Mouse (Mus musculus) intestine, embryonic 16.5 days (tissue): Measurements from ENCODE around the gene Fbxo41. TPM values are rescaled to one million over a fixed set of nuclear protein-coding genes. Genes with fewer than 3 reads are reported as not detected.
A peak's percentile ranks its signal among the peaks of the same experiment; 100 is the strongest.

ENCODE experiments used
- ATAC-seq: fragments of 200-750 bp; cut with Nextera tagmentation; 2 replicates; pipeline ENCODE4 v1.8.0; 2017; ENCODE audit warnings: moderate TSS enrichment, moderate library complexity
- H3K27ac ChIP-seq: fragments of 300-500 bp; sonication (generic); 2 replicates; pipeline ENCODE4 v1.5.1; 2014; ENCODE audit warnings: mild to moderate bottlenecking, low read length
- H3K27me3 ChIP-seq: fragments of 300-500 bp; sonication (generic); replicated peaks from 2 replicates; pipeline ENCODE4 v1.6.1; 2014; ENCODE audit warnings: low read length, control low read depth, mixed read lengths; ENCODE audit not compliant: control insufficient read depth, insufficient read depth
- H3K36me3 ChIP-seq: fragments of 300-500 bp; sonication (generic); 2 replicates; pipeline ENCODE4 v1.6.1; 2014; ENCODE audit warnings: low read length, control low read depth; ENCODE audit not compliant: control insufficient read depth, insufficient read depth
- H3K4me1 ChIP-seq: fragments of 300-500 bp; sonication (generic); 2 replicates; pipeline ENCODE4 v1.6.1; 2014; ENCODE audit warnings: low read length, control low read depth, mixed read lengths; ENCODE audit not compliant: control insufficient read depth, insufficient read depth
- H3K4me2 ChIP-seq: fragments of 300-500 bp; sonication (generic); 2 replicates; pipeline ENCODE4 v1.6.1; 2014; ENCODE audit warnings: low read depth, low read length, control low read depth
- H3K4me3 ChIP-seq: fragments of 300-500 bp; sonication (generic); 2 replicates; pipeline ENCODE4 v1.5.1; 2014; ENCODE audit warnings: mild to moderate bottlenecking, low read length
- H3K9ac ChIP-seq: fragments of 300-500 bp; sonication (generic); 2 replicates; pipeline ENCODE4 v1.6.1; 2014; ENCODE audit warnings: low read depth, low read length
- H3K9me3 ChIP-seq: fragments of 300-500 bp; sonication (generic); 2 replicates; pipeline ENCODE4 v1.6.1; 2016; ENCODE audit warnings: low read length, control low read depth; ENCODE audit not compliant: control insufficient read depth
- WGBS: fragments of 180-500 bp; shearing (Covaris S2); extraction: QIAGEN DNeasy Blood & Tissue Kit; methylation state at CpG from one replicate; pipeline ENCODE4 v1.1.7; 2014; 5-methylcytosine and 5-hydroxymethylcytosine counted together
- polyA plus RNA-seq: library from polyadenylated mRNA; unstranded; fragments of >200 nt; fragmentation: Nextera tagmentation; extraction: Ambion mirVana; gene quantifications from 2 replicates; pipeline ENCODE4 v1.2.1, GENCODE M21; 2015

Gene Fbxo41
- polyA plus RNA-seq, 1 experiment from 2014 or later = 0.16 TPM

DNA sequence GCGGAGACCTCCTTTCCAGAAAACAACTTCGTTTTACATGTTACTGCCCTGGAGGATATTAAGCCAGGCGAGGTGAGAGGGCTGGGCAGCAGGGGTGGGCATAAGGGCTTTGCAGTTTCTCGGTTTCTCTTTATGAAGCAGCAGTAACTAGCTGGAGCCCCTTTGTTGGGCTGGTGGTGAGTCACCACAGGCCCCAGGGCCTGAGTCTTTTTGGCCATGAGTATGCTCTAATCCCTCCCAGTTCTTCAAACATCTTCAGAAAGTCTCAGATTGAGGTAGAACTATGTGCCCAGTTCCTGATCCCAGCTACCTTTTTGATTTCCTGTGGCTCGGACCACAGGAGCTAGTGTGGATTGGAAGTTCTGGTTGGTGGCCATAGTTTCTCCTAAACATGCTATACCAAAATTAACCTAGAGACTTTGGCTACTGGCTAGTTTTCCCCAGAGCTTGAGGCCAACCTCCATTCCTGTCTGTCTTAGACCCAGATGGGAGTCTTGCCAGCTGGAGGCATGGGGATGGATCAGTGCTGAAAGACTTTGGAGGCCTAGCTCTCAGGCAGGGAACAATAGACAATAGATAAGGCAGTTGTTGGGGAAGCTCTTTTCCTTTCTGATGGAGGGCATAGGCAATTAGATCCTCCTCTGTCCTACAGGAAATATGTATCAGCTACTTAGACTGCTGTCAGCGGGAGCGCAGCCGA lies 58.4 kb downstream of the Fbxo41 start:
- WGBS = 88% methylated on average over 8 of the region's 8 CpGs
- no peaks in the 10 kb centered on the region for H3K4me1 ChIP-seq
- no peak overlapping the region for H3K4me2 ChIP-seq
- no peaks in the 10 kb centered on the region for H3K9me3 ChIP-seq
- H3K9ac ChIP-seq = no peak overlapping the region
- no peaks in the 10 kb centered on the region for H3K27me3 ChIP-seq
- H3K27ac ChIP-seq = no peak overlapping the region
- no peak overlapping the region for H3K4me3 ChIP-seq
- peaks cover 19% of the 10 kb centered on the region; the same call in 1 of the 2 replicates for H3K36me3 ChIP-seq
- no peak for ATAC-seq

DNA sequence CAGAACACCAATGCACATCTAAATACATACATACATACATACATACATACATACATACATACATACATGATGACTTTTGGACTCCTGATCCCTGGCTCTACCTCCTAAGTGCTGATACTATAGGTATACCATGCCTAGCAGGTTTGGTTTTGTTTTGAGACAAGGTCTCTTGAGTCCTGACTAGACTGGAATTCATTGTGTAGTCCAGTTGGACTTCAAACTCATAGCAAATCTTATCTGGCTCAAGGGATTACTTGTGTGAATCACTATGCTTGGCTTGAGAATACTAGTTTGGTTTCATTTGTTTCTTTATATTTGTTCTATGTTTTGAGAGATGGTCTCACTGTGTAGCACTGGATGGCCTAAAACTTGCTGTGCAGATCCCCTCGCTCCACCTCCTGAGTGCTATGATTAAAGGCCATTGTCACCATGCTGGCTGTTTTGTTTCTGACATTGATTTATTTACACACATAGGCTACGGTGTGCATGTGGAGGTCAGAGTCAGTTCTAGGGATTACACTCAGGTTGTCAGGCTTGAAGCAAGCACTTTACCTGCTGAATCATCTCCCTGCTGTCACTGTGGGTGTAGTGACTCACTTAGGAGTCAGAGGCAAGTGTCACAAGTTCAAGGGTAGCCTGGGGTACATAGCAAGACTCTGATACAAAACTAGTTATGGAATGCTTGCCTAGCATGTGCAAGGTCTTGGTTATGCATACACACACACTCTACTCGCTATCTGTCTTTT lies 59.1 kb downstream of the Fbxo41 start:
- Histone ChIP-seq H3K4me2 (no peak overlapping the region), H3K9ac (no peak overlapping the region), H3K4me1 (no peaks in the 10 kb centered on the region), H3K9me3 (no peaks in the 10 kb centered on the region), H3K36me3 (peaks cover 19% of the 10 kb centered on the region; the same call in 1 of the 2 replicates), H3K27me3 (no peaks in the 10 kb centered on the region), H3K4me3 (no peak overlapping the region), H3K27ac (no peak overlapping the region)
- ATAC-seq = peak; percentile 56; the same call in 1 of the 2 replicates
- WGBS = 76% methylated on average over 3 of the region's 3 CpGs

GRCm38 (mm10) chr6:85441142-85441541 lies 61.7 kb downstream of the Fbxo41 start:
- Histone ChIP-seq H3K27ac (no peak overlapping the region), H3K4me1 (no peaks in the 10 kb centered on the region), H3K36me3 (peaks cover 17% of the 10 kb centered on the region; the same call in 1 of the 2 replicates), H3K4me2 (no peak overlapping the region), H3K4me3 (no peak overlapping the region), H3K9ac (no peak overlapping the region), H3K27me3 (no peaks in the 10 kb centered on the region), H3K9me3 (no peaks in the 10 kb centered on the region)
- ATAC-seq = no peak
- WGBS = 79% methylated on average over 4 of the region's 4 CpGs

GRCm38 (mm10) chr6:85436631-85437030 lies 66.2 kb downstream of the Fbxo41 start:
- 0 out of 2 replicates have a peak, but pooled peaks cover 6% of the 10 kb centered on the region for H3K36me3 ChIP-seq
- no peak overlapping the region for H3K4me2 ChIP-seq
- no peak overlapping the region for H3K4me3 ChIP-seq
- H3K9ac ChIP-seq = no peak overlapping the region
- 0 out of 2 replicates have a peak, but pooled peaks cover 3% of the 10 kb centered on the region for H3K4me1 ChIP-seq
- H3K27me3 ChIP-seq = no peaks in the 10 kb centered on the region
- WGBS = 85% methylated on average over 5 of the region's 6 CpGs
- ATAC-seq = no peak
- no peak overlapping the region for H3K27ac ChIP-seq
- no peaks in the 10 kb centered on the region for H3K9me3 ChIP-seq

- Histone ChIP-seq H3K4me1 (peaks cover 5% of the 10 kb centered on the region; the same call in 1 of the 2 replicates), H3K36me3 (0 out of 2 replicates have a peak, but pooled peaks cover 3% of the 10 kb centered on the region), H3K27me3 (no peaks in the 10 kb centered on the region), H3K27ac (no peak overlapping the region), H3K9me3 (no peaks in the 10 kb centered on the region), H3K9ac (no peak overlapping the region), H3K4me3 (no peak overlapping the region), H3K4me2 (no peak overlapping the region)
- ATAC-seq = no peak
- WGBS = 85% methylated on average over 1 of the region's 1 CpGs
Observed at GRCm38 (mm10) chr6:85436204-85436603, 66.6 kb downstream of the Fbxo41 start.

- no peak for ATAC-seq
- H3K27me3 ChIP-seq = no peaks in the 10 kb centered on the region
- 79% methylated on average over 5 of the region's 5 CpGs for WGBS
Observed at GRCm38 (mm10) chr6:85433865-85434264, 68.9 kb downstream of the Fbxo41 start.

DNA sequence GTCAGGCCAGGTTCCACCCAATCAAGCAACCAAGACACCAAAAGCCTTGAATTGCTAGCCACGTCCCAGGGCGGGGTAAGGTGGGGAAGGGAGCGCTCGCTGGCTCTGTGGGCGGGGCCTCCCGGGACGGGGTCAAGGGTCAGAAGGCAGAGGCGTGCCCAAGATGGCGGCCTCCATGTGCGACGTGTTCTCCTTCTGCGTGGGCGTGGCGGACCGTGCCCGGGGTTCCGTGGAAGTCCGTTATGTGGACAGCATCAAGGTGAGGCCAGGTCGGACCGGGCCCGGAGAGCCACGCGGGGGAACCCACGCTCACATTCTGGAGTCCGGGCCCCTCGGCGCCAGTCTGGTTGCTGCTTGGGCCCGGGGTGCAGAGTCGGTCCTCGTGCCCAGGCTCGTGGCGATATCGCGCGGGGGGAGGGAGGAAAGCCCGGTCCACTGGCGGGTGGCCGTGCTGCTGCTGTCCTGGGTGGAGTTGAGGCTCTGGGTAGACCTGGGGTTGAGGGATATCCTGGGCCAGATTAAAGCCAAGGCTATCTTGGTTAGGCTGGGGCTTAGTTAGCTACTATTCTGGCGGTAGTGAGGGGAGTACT lies 70.9 kb downstream of the Fbxo41 start, which contains the start of gene Smyd5:
Gene Smyd5 (plus strand): TSS at position 148 of the 590 bp plus-strand sequence.
- H3K27me3 ChIP-seq = no peaks in the 10 kb centered on the region
- H3K9ac ChIP-seq = peak within 1 kb of the TSS; percentile 84
- H3K36me3 ChIP-seq = no peaks in the 10 kb centered on the region
- peak; percentile 93 for ATAC-seq
- peak within 1 kb of the TSS; percentile 85 for H3K4me3 ChIP-seq
- peaks cover 5% of the 10 kb centered on the region; the same call in 1 of the 2 replicates for H3K4me1 ChIP-seq
- no peaks in the 10 kb centered on the region for H3K9me3 ChIP-seq
- 0 out of 2 replicates have a peak within 1 kb of the TSS, but pooled peaks have one; percentile 6 for H3K27ac ChIP-seq
- WGBS = 0% methylated on average over 39 of the region's 39 CpGs
- H3K4me2 ChIP-seq = peak within 1 kb of the TSS; percentile 74

More at GRCm38 (mm10) chr6:85433865-85434264, 68.9 kb downstream of the Fbxo41 start:
- no peaks in the 10 kb centered on the region for H3K9me3 ChIP-seq
- no peak overlapping the region for H3K4me3 ChIP-seq
- no peaks in the 10 kb centered on the region for H3K36me3 ChIP-seq
- H3K9ac ChIP-seq = no peak overlapping the region
- no peak overlapping the region for H3K4me2 ChIP-seq
- peaks cover 5% of the 10 kb centered on the region; the same call in 1 of the 2 replicates for H3K4me1 ChIP-seq
- no peak overlapping the region for H3K27ac ChIP-seq

DNA sequence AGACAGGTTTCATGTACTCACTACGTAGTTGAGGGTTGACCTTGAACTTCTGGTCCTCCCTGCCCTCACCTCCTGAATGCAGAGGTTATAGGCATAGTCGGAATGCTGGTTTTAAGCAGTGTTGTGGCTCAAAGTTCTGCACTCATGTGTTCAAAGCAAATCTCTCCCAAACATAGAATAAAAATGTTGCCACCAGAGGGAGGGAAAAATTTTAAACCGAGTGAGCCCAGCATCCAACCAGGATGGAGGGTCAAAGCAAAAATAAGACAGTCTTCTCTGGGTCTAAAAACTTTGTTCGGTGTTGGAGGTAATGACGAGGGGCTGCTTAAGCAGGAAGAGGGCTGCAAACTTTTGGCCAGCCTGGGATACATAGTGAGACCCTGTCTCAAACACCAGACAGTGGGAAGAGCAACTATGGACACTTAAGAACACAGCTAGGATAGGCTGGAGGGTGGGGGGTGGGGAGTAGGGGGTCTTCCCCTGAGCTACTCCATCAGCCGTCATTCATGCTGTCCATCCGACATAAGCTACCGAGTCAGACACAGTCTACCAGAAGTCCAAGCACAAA lies 71.4 kb downstream of the Fbxo41 start:
- Histone ChIP-seq H3K4me1 (peaks cover 5% of the 10 kb centered on the region; the same call in 1 of the 2 replicates), H3K27ac (no peak overlapping the region), H3K27me3 (0 out of 2 replicates have a peak, but pooled peaks cover 2% of the 10 kb centered on the region), H3K4me3 (peak overlapping the region; percentile 85), H3K9me3 (no peaks in the 10 kb centered on the region), H3K4me2 (peak overlapping the region; percentile 74), H3K9ac (peak overlapping the region; percentile 84), H3K36me3 (no peaks in the 10 kb centered on the region)
- WGBS = 45% methylated on average over 8 of the region's 8 CpGs
- ATAC-seq = peak; percentile 67
